Mouse (Mus musculus): Measurements from ENCODE around the gene Nxpe3. TPM values are rescaled to one million over a fixed set of nuclear protein-coding genes. Genes with fewer than 3 reads are reported as not detected.

Gene Nxpe3
- polyA plus RNA-seq, 1 experiment from 2014 or later, result 0.83 TPM

DNA sequence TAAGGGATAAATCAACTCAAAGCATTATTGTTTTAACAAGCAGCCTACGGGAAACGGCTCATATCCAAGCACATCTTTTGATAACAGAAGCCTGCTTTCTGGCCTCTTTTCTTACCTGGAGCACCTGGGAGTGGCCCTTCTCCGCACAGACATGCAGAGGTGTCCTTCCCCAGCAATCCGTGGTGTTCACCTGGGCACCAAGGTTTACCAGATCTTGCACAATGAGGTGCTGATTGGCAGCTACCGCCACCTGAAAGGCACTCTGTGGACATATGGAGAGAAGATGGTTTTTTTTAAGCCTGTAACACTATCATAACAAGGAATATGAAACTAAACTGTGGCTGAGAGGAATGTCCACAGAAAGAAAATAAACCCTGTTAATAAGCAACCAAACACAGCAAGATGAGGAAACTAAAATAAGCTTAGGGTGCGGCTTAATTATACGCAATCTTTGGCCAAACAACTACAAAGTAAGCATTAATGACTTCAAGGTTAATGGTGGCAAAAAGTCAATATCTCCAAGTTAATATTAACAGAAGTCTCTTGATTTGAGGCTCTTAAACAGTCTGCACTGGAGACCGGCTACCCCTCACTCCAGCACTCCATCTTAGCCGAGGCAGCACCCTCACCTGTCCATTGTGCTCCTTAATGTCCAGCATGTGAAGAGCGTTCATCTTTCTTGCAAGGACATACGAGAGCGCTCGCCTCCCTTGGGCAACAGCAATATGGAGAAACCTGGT is 78.7 kb downstream of the Nxpe3 start:
- no peak for ATAC-seq (ENCODE audit: insufficient number of reproducible peaks, insufficient read depth, low FRiP score, low TSS enrichment, low read depth)
- Histone ChIP-seq H3K4me2 (no peak overlapping the region), H3K9me3 (no peaks in the 10 kb centered on the region), H3K27me3 (no peaks in the 10 kb centered on the region), H3K36me3 (peaks cover 60% of the 10 kb centered on the region), H3K4me1 (peaks cover 20% of the 10 kb centered on the region), H3K9ac (no peak overlapping the region), H3K27ac (no peak overlapping the region), H3K4me3 (no peak overlapping the region)
- 96% methylated on average over 13 of the region's 13 CpGs for WGBS

DNA sequence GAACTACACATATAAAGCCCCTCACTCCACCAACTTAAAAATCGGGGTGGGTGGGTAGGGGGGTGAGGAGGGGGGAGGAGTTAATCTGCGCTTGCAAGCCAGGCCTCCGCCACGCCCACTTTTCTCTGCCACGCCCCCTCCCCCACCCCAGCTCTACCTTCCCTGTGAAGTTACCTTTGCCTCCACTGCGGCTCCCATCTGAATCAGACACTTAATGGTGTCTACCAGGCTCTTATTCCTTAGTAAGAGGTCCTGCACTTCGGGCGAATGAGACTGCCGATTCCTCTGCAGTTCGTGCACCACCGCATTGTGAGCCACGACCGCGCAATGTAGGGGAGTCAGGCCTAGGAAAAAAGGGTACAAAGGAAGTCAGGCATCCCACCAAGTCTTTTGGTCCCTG is 79.6 kb downstream of the Nxpe3 start:
- Histone ChIP-seq H3K27me3 (no peaks in the 10 kb centered on the region), H3K9me3 (no peaks in the 10 kb centered on the region), H3K4me3 (no peak overlapping the region), H3K36me3 (peaks cover 64% of the 10 kb centered on the region), H3K27ac (no peak overlapping the region), H3K9ac (no peak overlapping the region), H3K4me1 (peaks cover 18% of the 10 kb centered on the region), H3K4me2 (no peak overlapping the region)
- 91% methylated on average over 14 of the region's 14 CpGs for WGBS
- no peak for ATAC-seq (ENCODE audit: insufficient number of reproducible peaks, insufficient read depth, low FRiP score, low TSS enrichment, low read depth)

DNA sequence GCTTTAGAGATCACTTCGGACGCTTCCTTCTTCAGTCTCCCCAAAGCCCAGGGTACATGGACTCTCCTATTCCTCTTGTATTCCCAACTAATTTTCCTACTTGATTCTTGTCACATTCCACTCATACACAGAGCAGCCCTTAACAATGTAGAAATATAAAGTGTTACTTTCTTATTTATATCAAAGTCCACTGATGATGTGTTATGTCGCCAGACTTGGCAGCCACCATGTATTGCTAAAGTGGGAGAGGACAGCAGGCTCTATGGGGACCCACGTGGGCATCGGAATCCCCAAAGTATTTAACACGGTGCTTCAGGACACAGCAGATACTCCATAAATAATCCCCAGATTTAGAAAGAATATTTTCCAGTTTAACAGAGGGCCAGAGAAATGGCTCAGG is 80.4 kb downstream of the Nxpe3 start:
- no peak for ATAC-seq (ENCODE audit: insufficient number of reproducible peaks, insufficient read depth, low FRiP score, low TSS enrichment, low read depth)
- H3K4me2 ChIP-seq, result no peak overlapping the region
- H3K27ac ChIP-seq, result no peak overlapping the region
- no peak overlapping the region for H3K9ac ChIP-seq
- WGBS, result 93% methylated on average over 6 of the region's 6 CpGs
- peaks cover 70% of the 10 kb centered on the region for H3K36me3 ChIP-seq
- no peaks in the 10 kb centered on the region for H3K9me3 ChIP-seq
- peaks cover 12% of the 10 kb centered on the region for H3K4me1 ChIP-seq
- H3K27me3 ChIP-seq, result no peaks in the 10 kb centered on the region
- no peak overlapping the region for H3K4me3 ChIP-seq

DNA sequence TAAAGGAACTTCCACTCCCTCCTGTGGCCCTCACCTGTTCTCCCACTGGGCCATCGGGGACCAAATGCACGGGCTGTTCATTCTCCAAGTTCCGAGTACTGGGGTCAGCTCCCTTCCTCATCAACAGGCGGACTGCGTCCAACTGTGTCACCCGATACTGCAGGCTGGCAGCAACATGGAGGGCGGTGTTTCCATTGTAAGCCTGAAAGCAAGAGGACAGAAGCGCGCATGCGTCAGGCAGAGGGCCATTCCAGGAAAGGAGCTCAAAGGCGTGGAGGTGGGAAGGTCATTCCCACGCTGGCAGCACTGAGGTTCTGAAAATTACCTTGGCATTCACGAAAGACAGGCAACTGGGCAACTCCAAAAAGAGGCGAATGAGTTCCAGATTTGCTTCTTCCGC is 81.2 kb downstream of the Nxpe3 start:
- peaks cover 4% of the 10 kb centered on the region for H3K4me1 ChIP-seq
- no peaks in the 10 kb centered on the region for H3K27me3 ChIP-seq
- H3K36me3 ChIP-seq, result peaks cover 70% of the 10 kb centered on the region
- no peak for ATAC-seq (ENCODE audit: insufficient number of reproducible peaks, insufficient read depth, low FRiP score, low TSS enrichment, low read depth)
- H3K4me3 ChIP-seq, result no peak overlapping the region
- H3K9ac ChIP-seq, result no peak overlapping the region
- H3K9me3 ChIP-seq, result no peaks in the 10 kb centered on the region
- WGBS, result 74% methylated on average over 15 of the region's 15 CpGs
- H3K27ac ChIP-seq, result no peak overlapping the region
- H3K4me2 ChIP-seq, result no peak overlapping the region

DNA sequence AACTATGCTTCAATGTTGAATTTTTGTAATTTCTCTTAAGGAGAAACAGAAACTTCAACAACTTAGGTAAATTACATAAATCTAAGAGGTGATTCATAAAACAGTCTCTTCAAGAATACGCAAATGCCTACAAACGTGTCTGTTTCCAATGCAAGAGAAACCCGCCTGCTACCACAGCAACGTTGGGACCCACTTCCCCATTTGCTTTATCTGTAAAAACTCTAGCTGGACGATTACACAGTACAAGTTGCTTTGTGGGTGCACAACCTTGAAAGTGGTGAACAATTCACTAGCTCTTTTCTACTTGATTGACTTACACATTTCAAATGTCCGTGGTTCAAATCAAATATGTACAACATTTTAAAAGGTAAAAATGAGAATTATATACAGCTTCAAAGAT is 83.3 kb downstream of the Nxpe3 start:
- H3K4me2 ChIP-seq, result no peak overlapping the region
- H3K4me3 ChIP-seq, result no peak overlapping the region
- no peaks in the 10 kb centered on the region for H3K9me3 ChIP-seq
- 92% methylated on average over 6 of the region's 6 CpGs for WGBS
- no peaks in the 10 kb centered on the region for H3K27me3 ChIP-seq
- peaks cover 5% of the 10 kb centered on the region for H3K4me1 ChIP-seq
- peaks cover 55% of the 10 kb centered on the region for H3K36me3 ChIP-seq
- no peak overlapping the region for H3K27ac ChIP-seq
- no peak overlapping the region for H3K9ac ChIP-seq
- ATAC-seq (ENCODE audit: insufficient number of reproducible peaks, insufficient read depth, low FRiP score, low TSS enrichment, low read depth), result no peak

DNA sequence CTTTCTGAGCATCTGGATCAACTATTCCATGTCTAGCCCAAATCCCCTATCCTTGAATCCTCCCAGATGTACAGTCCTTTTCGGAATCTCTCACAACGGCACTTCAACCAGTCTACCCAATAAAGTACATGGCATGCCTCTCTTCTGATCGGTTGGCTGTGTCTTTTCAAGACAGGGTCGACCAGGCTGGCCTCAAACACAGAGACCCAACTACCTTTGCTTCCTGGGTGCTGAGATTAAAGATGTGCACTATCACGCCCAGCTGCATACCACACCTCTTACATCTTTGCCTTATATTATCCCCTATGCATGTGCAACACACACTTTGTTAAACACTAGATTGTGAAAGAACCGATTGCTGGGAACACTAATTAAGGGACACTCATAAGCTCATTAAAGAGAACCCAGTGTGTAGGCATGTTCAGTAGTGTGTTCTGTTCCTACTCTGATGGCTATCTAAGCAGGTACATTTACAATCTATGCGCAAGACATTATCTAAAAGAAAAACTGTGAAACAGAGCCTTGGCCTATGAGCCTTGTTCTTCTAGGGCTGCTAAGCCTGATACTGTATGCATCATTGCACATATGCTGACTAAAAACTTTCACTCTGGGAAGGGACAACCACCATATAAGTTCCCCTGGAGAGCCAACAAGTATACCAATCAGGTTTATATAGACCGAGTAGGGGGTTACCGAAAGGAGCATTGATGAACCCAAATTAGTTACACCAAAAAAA is 85.1 kb downstream of the Nxpe3 start:
- no peak for ATAC-seq (ENCODE audit: insufficient number of reproducible peaks, insufficient read depth, low FRiP score, low TSS enrichment, low read depth)
- Histone ChIP-seq H3K27ac (no peak overlapping the region), H3K36me3 (peaks cover 38% of the 10 kb centered on the region), H3K4me2 (no peak overlapping the region), H3K27me3 (no peaks in the 10 kb centered on the region), H3K4me1 (peaks cover 5% of the 10 kb centered on the region), H3K9me3 (no peaks in the 10 kb centered on the region), H3K4me3 (no peak overlapping the region), H3K9ac (no peak overlapping the region)
- WGBS, result 90% methylated on average over 9 of the region's 9 CpGs

DNA sequence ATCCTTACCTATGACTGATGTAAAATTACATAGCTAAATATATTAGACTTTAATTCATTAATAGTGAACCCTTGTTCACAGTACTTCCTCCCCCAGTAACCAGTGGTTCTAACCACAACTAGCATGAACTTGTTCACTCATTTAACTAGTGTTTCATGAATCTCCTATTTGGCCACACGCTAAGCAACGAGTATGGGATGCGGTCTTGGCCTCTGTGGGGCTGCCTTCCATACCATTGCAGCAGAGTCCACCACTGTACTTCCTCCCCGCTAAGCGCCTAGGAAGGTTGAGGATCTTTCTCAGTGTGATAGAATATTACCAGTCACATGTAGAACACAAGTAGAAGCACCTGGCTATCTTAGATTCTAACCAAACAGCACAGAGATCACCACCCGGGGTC is 85.7 kb downstream of the Nxpe3 start:
- no peak overlapping the region for H3K4me2 ChIP-seq
- WGBS, result 91% methylated on average over 6 of the region's 6 CpGs
- peaks cover 5% of the 10 kb centered on the region for H3K4me1 ChIP-seq
- no peak overlapping the region for H3K27ac ChIP-seq
- no peak for ATAC-seq (ENCODE audit: insufficient number of reproducible peaks, insufficient read depth, low FRiP score, low TSS enrichment, low read depth)
- H3K4me3 ChIP-seq, result no peak overlapping the region
- peaks cover 32% of the 10 kb centered on the region for H3K36me3 ChIP-seq
- no peak overlapping the region for H3K9ac ChIP-seq
- H3K9me3 ChIP-seq, result no peaks in the 10 kb centered on the region
- H3K27me3 ChIP-seq, result no peaks in the 10 kb centered on the region

DNA sequence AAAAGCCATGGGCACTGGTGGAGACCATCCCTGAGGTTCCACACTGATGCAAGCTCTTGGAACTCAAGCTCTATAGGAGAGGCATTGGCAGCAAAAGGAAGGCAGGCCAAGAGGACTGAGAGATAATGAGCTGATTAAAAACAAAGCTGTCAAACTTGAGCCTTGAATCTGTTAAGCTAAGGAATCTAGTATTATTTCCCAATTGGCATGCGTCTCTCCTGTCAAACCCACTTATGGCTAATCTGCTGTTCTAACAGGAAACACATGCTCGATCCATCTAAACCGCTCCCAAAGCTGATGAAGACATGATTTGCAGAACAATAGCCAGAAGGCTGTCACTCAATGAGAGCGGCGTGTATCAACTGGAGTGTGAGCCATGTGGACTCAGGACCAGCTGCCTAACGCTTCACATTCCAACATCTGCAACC is 87.6 kb downstream of the Nxpe3 start:
- Histone ChIP-seq H3K9me3 (no peaks in the 10 kb centered on the region), H3K27me3 (no peaks in the 10 kb centered on the region), H3K4me1 (peaks cover 5% of the 10 kb centered on the region), H3K4me2 (no peak overlapping the region), H3K4me3 (no peak overlapping the region), H3K9ac (no peak overlapping the region), H3K36me3 (peaks cover 16% of the 10 kb centered on the region), H3K27ac (no peak overlapping the region; the same call in 1 of the 2 replicates)
- no peak for ATAC-seq (ENCODE audit: insufficient number of reproducible peaks, insufficient read depth, low FRiP score, low TSS enrichment, low read depth)
- WGBS, result 16% methylated on average over 6 of the region's 6 CpGs

DNA sequence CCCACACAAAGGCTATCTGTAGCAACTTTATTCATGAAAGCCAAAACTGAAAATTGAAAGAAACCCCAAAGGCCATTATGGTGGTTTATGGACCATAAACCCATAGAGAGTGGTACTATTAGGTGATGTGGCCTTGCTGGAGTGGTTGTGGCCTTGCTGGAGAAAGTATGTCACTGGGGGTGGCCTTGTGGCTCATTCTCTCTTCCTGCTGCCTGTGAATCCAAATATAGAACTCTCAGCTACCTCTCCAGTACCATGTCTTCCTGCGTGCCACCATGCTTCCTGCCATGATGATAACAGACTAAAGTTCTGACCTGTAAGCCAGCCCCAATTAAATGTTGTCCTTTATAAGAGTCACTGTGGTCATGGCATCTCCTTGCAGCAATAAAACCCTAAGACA is 90.3 kb downstream of the Nxpe3 start:
- no peak overlapping the region for H3K4me3 ChIP-seq
- H3K36me3 ChIP-seq, result no peaks in the 10 kb centered on the region; the same call in 1 of the 2 replicates
- no peak overlapping the region for H3K27ac ChIP-seq
- H3K4me2 ChIP-seq, result no peak overlapping the region
- WGBS, result 87% methylated on average over 1 of the region's 1 CpGs
- ATAC-seq (ENCODE audit: insufficient number of reproducible peaks, insufficient read depth, low FRiP score, low TSS enrichment, low read depth), result no peak
- H3K4me1 ChIP-seq, result peaks cover 5% of the 10 kb centered on the region
- no peaks in the 10 kb centered on the region for H3K27me3 ChIP-seq
- H3K9ac ChIP-seq, result no peak overlapping the region
- no peaks in the 10 kb centered on the region for H3K9me3 ChIP-seq

DNA sequence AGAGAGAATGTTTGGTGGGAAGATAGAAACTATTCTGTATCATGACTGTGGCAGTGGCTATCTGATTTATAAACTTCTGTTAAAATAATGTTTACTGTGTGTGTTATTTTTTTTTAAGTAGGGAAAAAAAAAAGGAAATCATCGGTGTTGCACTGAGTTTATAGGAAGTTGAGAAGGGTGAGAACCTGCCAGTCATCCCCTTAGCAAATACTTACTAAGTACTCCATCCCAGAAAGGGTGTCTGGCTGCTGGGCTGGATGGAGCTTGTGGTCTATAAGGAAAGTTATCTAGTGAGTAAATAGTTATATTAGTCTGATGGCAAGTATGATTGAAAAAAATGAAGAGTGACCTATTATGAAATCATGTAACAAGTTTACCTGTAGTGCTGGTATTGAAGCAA is 93.5 kb downstream of the Nxpe3 start:
- H3K9me3 ChIP-seq, result no peaks in the 10 kb centered on the region
- 87% methylated on average over 1 of the region's 1 CpGs for WGBS
- no peak overlapping the region for H3K9ac ChIP-seq
- no peaks in the 10 kb centered on the region for H3K4me1 ChIP-seq
- H3K36me3 ChIP-seq, result no peaks in the 10 kb centered on the region
- no peak overlapping the region for H3K4me3 ChIP-seq
- no peak for ATAC-seq (ENCODE audit: insufficient number of reproducible peaks, insufficient read depth, low FRiP score, low TSS enrichment, low read depth)
- no peak overlapping the region for H3K4me2 ChIP-seq
- no peaks in the 10 kb centered on the region for H3K27me3 ChIP-seq
- no peak overlapping the region for H3K27ac ChIP-seq

DNA sequence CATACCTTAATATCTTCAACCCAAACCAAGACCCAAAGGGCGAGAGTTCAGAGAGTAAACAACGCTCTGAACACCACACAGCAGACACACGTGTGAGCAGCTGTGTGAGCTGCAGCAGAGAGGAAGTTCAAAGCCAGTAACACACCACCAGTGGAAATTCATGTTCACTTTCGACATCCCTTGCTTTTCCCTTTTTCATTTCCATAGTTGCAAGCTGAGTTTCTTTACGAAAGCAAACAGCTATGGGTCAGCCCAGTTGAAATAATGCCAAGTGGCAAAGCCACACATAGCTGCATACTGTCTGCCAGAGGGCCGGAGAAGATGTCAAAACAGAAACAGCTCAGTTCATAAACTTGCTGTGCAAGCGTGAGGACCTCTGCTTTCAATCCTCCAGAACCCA is 96.2 kb downstream of the Nxpe3 start:
- Histone ChIP-seq H3K27ac (no peak overlapping the region), H3K4me2 (no peak overlapping the region), H3K9ac (no peak overlapping the region), H3K9me3 (no peaks in the 10 kb centered on the region), H3K36me3 (no peaks in the 10 kb centered on the region), H3K4me3 (no peak overlapping the region), H3K27me3 (no peaks in the 10 kb centered on the region), H3K4me1 (no peaks in the 10 kb centered on the region)
- ATAC-seq (ENCODE audit: insufficient number of reproducible peaks, insufficient read depth, low FRiP score, low TSS enrichment, low read depth), result no peak
- 81% methylated on average over 7 of the region's 7 CpGs for WGBS

DNA sequence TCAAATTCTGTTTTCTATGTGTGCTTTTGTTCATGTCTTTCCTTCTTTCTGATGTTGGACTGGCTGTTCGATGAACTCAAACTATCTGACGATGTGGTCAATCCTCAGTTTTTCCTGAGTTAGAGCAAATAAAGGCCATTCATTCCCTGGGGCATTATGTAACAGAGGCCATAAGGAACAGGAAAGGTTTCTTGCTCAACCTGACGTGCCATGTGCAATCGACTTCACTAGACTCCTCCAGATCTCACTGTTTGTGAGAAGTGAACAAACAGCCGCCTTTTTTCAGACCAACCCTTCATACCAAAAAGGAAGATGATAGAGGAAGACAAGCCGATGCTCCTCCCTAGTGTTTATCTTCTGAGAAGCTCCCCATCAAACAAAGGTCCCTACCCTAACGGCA is 104.8 kb downstream of the Nxpe3 start:
- no peaks in the 10 kb centered on the region for H3K9me3 ChIP-seq
- no peak overlapping the region for H3K27ac ChIP-seq
- WGBS, result 91% methylated on average over 7 of the region's 7 CpGs
- no peaks in the 10 kb centered on the region for H3K27me3 ChIP-seq
- ATAC-seq (ENCODE audit: insufficient number of reproducible peaks, insufficient read depth, low FRiP score, low TSS enrichment, low read depth), result no peak
- H3K4me2 ChIP-seq, result no peak overlapping the region
- H3K4me3 ChIP-seq, result no peak overlapping the region
- no peak overlapping the region for H3K9ac ChIP-seq
- H3K4me1 ChIP-seq, result no peaks in the 10 kb centered on the region
- H3K36me3 ChIP-seq, result no peaks in the 10 kb centered on the region
